Mouse (Mus musculus): ENCODE data around the gene Emc4. TPM values are rescaled to one million over a fixed set of nuclear protein-coding genes. Genes with fewer than 3 reads are reported as not detected.

Emc4 gene
- polyA plus RNA-seq, 1 experiment from 2014 or later: 140 TPM

DNA sequence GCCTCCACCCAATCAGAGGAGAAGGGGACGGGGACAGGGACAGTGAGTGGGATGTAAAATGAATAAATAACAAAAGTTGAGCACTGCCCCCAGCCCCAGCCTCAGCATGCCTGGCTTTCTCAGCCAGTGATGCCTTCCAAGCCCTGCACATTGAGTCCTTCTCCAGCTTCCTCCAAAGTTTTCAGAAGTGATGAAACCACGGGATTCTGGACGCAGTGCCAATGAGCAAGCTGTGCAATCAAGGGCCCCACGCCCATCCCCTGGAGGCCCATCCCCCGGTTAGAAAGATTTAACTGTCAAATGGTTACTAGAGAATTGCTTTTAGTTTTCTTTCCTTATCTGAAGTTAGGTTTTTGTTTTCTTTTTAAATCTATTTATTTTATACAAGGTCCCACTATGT is 2.1 kb upstream of the Emc4 start:
- no peak overlapping the region for H3K4me3 ChIP-seq
- no peak overlapping the region for H3K27ac ChIP-seq
- peaks cover 14% of the 10 kb centered on the region for H3K4me1 ChIP-seq (replicated peaks)
- peaks cover 9% of the 10 kb centered on the region for H3K36me3 ChIP-seq
- no peaks in the 10 kb centered on the region for H3K9me3 ChIP-seq
- DNase-seq (ENCODE audit: low spot score): no peak
- 75% methylated on average over 5 of the region's 5 CpGs for WGBS
- H3K27me3 ChIP-seq (ENCODE audit: insufficient read depth, poor library complexity, severe bottlenecking): no peaks in the 10 kb centered on the region

DNA sequence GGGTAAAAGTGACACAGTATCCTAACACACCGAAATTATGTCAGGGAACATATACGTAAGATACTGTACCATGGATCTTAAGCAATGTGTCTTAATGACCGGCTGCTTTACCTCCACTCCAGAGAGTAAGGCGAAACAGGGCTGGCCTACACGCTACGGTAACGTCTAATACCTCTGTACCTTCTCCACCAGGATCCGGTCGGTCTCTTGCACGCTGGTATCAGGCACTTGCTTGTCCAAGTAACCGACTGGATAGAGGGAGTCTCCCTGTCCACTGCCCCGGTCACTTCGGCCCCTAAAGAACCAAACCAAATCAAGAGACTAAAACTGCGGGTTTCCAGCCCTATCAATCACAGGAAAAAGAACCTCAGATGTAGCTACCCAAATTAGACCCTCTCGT is 605 bp downstream of the Emc4 start:
- Histone ChIP-seq H3K27me3 (ENCODE audit: insufficient read depth, poor library complexity, severe bottlenecking) (no peaks in the 10 kb centered on the region), H3K27ac (peak overlapping the region; percentile 92), H3K4me1 (replicated peaks) (peaks cover 14% of the 10 kb centered on the region), H3K9me3 (no peaks in the 10 kb centered on the region), H3K36me3 (peaks cover 35% of the 10 kb centered on the region), H3K4me3 (peak overlapping the region; percentile 90)
- DNase-seq (ENCODE audit: low spot score): peak; percentile 7
- WGBS: 21% methylated on average over 15 of the region's 15 CpGs

DNA sequence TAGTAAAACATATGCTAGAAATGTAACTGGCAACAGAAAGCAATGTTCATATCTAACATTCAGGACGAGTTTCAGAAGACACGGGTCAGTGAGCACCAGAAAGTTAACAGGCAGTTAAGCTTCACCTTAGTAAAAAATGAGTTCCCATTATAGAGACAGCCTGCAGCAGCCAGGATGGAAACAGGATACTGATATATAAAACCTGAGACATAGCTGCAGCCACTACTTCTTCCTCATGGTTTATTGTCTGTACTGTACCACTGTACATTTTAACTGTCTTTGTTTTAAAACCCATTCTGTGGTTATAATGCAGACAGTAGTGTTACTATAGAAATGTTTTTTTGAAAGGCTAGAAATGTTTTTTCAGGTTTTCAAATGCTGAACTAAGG is 7.1 kb downstream of the Emc4 start:
- peaks cover 93% of the 10 kb centered on the region for H3K36me3 ChIP-seq
- no peak for DNase-seq (ENCODE audit: low spot score)
- H3K9me3 ChIP-seq: no peaks in the 10 kb centered on the region
- H3K4me1 ChIP-seq (replicated peaks): no peaks in the 10 kb centered on the region
- WGBS: 91% methylated on average over 2 of the region's 2 CpGs
- no peaks in the 10 kb centered on the region for H3K27me3 ChIP-seq (ENCODE audit: insufficient read depth, poor library complexity, severe bottlenecking)
- no peak overlapping the region for H3K4me3 ChIP-seq
- H3K27ac ChIP-seq: no peak overlapping the region

DNA sequence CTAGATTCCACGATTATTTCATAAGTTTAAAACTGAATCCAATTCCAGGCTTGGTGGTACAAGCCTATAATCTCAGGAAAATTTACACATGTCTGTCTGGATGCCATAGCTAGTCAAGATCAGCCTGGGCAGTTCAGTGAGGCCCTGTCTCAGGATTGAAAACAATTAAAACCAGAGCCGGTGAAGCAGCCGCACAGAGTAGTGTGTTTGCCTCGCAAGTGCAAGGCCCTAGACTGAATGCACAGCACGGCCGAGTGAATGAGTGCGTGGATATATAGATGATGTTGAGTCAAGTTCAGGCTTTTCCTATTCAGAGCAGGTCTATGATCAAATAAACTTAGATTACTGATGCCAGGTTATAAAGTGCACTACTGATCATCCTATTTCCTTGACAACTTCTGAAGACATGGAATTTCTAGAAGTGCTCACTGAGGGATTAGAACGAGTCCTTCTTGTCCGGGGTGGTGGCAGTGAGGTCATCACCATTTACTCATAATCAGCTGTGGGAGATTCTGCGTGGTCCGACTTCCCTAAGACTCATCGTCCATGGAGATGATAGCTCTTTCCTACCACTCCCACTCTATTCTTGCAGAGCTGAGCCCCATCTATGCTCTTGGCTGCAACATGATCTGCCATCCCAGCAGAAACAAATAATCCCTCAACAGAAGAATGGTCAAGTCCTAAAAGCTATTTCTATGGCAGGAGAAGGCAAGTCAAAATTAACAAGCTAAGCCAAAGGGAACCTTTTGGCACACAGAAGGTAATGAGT is 7.6 kb downstream of the Emc4 start:
- Histone ChIP-seq H3K27ac (no peak overlapping the region), H3K36me3 (peaks cover 95% of the 10 kb centered on the region), H3K4me1 (replicated peaks) (no peaks in the 10 kb centered on the region), H3K9me3 (no peaks in the 10 kb centered on the region), H3K4me3 (no peak overlapping the region), H3K27me3 (ENCODE audit: insufficient read depth, poor library complexity, severe bottlenecking) (no peaks in the 10 kb centered on the region)
- 95% methylated on average over 12 of the region's 12 CpGs for WGBS
- DNase-seq (ENCODE audit: low spot score): no peak

DNA sequence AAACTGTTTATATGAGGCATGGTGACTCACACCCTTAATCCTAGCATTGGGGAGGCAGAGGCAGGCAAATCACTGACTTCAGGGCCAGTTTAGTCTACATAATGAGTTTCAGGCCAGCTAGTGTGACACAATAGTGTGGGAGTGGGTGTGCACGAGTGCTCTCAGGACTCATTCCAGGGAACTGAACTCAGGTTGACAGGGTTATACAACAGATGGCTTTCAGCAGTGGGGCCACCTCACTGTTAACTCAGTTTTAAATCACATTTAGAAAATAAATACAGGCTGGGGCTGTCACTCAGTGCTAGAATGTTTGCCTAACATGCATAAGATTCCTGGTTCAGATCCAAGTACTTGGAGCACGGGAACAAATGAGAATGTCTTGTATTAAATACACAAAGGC is 8.2 kb downstream of the Emc4 start:
- no peak overlapping the region for H3K4me3 ChIP-seq
- 92% methylated on average over 2 of the region's 2 CpGs for WGBS
- peaks cover 93% of the 10 kb centered on the region for H3K36me3 ChIP-seq
- no peak overlapping the region for H3K27ac ChIP-seq
- DNase-seq (ENCODE audit: low spot score): no peak
- H3K27me3 ChIP-seq (ENCODE audit: insufficient read depth, poor library complexity, severe bottlenecking): no peaks in the 10 kb centered on the region
- H3K9me3 ChIP-seq: no peaks in the 10 kb centered on the region
- H3K4me1 ChIP-seq (replicated peaks): no peaks in the 10 kb centered on the region

DNA sequence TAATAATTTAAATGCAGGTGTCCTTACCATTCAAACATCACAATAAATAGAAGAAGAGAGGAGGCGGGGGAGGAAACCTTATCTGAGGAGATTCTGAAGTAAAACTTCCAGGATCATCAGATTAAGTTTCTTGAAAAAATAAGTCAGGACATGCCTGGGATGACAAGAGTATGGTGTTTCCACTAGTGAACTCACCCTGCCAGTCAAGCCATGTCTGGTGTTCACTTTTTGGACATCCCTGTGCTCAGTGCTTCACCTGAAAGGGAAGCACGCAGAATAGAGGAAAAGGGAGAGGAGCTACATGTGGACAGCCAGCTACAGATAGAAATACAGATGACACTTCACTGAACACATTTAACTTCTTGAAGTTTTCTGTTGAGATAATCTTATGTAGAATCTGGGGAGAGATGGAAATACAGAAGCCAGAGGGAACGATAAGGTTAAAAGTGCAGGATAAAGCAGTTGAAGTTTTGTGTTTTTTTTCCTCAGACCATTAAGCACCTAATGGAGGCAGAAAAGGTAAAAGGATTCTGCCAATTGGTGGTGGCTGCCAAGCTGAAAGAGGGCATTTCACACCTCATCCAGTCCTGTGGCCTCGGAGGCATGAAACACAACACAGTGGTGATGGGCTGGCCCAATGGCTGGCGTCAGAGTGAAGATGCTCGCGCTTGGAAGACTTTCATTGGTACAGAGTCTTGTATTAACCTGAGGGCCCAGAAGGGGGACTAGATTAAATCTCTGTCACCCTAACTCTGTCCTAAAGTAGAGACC is 14.0 kb downstream of the Emc4 start:
- Histone ChIP-seq H3K4me1 (replicated peaks) (no peaks in the 10 kb centered on the region), H3K27me3 (ENCODE audit: insufficient read depth, poor library complexity, severe bottlenecking) (no peaks in the 10 kb centered on the region), H3K9me3 (no peaks in the 10 kb centered on the region), H3K36me3 (peaks cover 74% of the 10 kb centered on the region), H3K4me3 (no peak overlapping the region), H3K27ac (no peak overlapping the region)
- DNase-seq (ENCODE audit: low spot score): no peak
- whole genome bisulfite sequencing: 93% methylated on average over 7 of the region's 7 CpGs

DNA sequence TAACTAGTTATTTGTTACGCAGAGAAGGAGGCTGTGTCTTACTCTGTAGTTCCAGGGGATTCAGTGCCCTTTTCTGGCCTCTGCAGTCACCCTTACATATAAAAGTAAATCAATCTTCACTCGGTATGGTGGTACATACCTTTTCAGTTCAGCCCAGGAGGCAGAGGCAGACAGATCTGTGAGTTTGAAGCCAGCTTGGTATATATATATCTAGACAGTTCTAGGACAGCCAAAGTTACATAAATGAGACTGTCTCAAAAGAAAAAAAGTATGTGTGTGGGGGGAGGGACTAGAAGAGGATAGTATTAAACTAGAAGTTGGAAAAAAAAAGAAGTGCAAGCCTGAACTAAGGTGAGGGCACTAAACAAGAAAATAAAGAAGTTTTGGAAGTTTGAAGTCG is 19.6 kb downstream of the Emc4 start:
- H3K4me1 ChIP-seq (replicated peaks): no peaks in the 10 kb centered on the region
- no peak for DNase-seq (ENCODE audit: low spot score)
- no peaks in the 10 kb centered on the region for H3K27me3 ChIP-seq (ENCODE audit: insufficient read depth, poor library complexity, severe bottlenecking)
- no peak overlapping the region for H3K27ac ChIP-seq
- H3K4me3 ChIP-seq: no peak overlapping the region
- H3K9me3 ChIP-seq: no peaks in the 10 kb centered on the region
- H3K36me3 ChIP-seq: peaks cover 61% of the 10 kb centered on the region
- WGBS: 86% methylated on average over 3 of the region's 3 CpGs

DNA sequence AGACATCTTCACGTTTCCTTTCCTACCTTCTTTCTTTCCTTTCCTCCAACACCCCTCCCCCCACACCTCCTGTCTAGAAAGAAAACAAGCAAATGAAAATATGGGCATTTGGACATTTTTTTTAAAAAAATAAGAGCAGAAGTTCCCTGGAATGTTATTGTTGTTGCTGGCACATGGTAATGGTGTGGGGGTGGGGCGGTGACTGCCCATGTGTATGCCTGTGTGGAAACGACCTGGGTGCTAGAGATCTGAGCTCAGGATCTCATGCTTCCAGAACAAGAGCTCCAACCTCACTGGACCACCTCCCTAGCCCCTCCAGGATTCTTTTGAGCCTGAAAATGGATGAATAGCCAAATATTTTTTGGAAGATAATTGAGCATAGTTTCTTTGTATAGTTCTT is 26.7 kb downstream of the Emc4 start:
- no peaks in the 10 kb centered on the region for H3K4me1 ChIP-seq (replicated peaks)
- H3K27me3 ChIP-seq (ENCODE audit: insufficient read depth, poor library complexity, severe bottlenecking): no peaks in the 10 kb centered on the region
- peaks cover 56% of the 10 kb centered on the region for H3K36me3 ChIP-seq
- no peaks in the 10 kb centered on the region for H3K9me3 ChIP-seq
- H3K4me3 ChIP-seq: no peak overlapping the region
- WGBS: 68% methylated on average over 3 of the region's 3 CpGs
- H3K27ac ChIP-seq: no peak overlapping the region
- DNase-seq (ENCODE audit: low spot score): no peak

DNA sequence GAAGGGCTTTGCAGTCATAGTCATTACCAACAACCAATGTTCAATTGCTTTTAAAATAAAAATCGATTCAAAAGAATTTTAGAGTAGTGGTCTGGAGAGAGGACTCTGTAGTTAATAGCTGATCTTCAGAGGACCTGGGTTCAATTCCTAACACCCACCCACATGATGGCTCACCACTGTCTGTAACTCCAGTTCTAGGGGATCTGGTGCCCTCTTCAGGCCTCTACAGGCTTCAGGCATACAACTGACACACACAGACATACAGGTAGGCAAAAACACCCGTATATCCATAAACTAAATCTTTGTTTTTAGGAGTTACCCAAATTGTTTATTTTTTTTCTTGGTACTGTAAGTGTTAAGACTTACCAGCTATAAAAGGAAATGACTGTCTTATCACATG is 28.1 kb downstream of the Emc4 start:
- Histone ChIP-seq H3K27me3 (ENCODE audit: insufficient read depth, poor library complexity, severe bottlenecking) (no peaks in the 10 kb centered on the region), H3K9me3 (no peaks in the 10 kb centered on the region), H3K4me3 (no peak overlapping the region), H3K36me3 (peaks cover 58% of the 10 kb centered on the region), H3K4me1 (replicated peaks) (no peaks in the 10 kb centered on the region), H3K27ac (no peak overlapping the region)
- DNase-seq (ENCODE audit: low spot score): no peak
- 90% methylated on average over 2 of the region's 2 CpGs for WGBS

DNA sequence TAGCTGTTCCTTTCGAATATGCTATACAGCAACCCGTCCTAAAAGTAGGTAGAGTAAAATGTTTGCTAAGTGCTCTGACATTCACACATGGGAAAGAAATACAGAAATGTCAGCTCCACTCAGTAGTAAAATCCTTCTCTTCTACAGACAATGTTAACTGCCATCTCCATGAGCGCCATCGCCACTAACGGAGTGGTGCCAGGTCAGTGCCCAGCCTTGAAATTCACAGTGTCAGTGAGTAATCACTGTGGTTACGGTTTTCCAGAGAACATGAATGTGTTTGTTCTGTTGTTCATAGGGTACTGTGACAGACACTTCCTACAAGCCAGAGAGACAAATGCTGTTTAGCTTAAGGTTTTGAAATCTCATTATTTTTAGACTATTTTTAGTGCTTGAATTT is 30.6 kb downstream of the Emc4 start:
- Histone ChIP-seq H3K36me3 (peaks cover 58% of the 10 kb centered on the region), H3K4me1 (replicated peaks) (no peaks in the 10 kb centered on the region), H3K27me3 (ENCODE audit: insufficient read depth, poor library complexity, severe bottlenecking) (no peaks in the 10 kb centered on the region), H3K27ac (no peak overlapping the region), H3K9me3 (no peaks in the 10 kb centered on the region), H3K4me3 (no peak overlapping the region)
- WGBS: 95% methylated on average over 6 of the region's 6 CpGs
- no peak for DNase-seq (ENCODE audit: low spot score)

DNA sequence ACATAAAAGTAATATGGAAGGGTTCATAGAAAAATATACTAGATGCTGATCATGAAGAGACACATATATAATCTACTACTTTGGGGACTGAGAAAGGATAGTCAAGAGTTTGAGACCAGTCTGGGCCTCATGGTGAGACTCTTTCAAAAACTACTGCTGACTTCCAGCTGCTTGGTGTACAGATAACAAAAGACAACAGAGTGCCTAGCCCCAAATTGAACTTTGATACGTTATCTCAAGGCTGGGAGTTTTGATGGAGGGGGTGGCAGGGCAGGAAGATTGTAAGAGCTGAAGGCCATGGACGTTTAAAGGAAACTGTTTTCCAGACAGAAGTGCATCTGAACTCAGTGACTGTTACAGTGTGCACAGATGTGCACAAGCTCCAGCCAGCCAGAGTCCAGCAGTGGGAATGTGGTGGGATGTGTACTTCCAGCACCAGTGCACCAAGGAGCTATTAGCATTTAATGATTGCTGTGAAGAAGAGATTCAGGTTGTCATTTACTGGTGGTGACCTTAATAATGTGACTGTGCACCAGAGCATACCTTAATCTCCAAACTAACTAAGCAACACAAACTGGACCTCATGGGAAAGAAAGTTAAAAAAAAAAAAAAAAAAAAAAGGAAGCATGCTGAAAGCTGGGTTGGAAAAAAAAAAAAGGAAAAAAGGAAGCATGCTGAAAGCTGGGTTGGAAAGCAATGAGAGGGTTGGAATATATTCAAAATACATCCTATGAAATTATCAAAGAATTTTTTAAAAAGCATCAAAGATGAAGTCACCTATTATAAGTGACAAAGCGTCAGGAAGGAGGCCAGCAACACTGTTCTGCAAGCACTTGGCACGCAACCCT is 35.6 kb downstream of the Emc4 start:
- no peak for DNase-seq (ENCODE audit: low spot score)
- Histone ChIP-seq H3K27ac (no peak overlapping the region), H3K4me3 (no peak overlapping the region), H3K4me1 (replicated peaks) (no peaks in the 10 kb centered on the region), H3K36me3 (peaks cover 31% of the 10 kb centered on the region), H3K27me3 (ENCODE audit: insufficient read depth, poor library complexity, severe bottlenecking) (no peaks in the 10 kb centered on the region), H3K9me3 (no peaks in the 10 kb centered on the region)
- WGBS: 74% methylated on average over 4 of the region's 4 CpGs

DNA sequence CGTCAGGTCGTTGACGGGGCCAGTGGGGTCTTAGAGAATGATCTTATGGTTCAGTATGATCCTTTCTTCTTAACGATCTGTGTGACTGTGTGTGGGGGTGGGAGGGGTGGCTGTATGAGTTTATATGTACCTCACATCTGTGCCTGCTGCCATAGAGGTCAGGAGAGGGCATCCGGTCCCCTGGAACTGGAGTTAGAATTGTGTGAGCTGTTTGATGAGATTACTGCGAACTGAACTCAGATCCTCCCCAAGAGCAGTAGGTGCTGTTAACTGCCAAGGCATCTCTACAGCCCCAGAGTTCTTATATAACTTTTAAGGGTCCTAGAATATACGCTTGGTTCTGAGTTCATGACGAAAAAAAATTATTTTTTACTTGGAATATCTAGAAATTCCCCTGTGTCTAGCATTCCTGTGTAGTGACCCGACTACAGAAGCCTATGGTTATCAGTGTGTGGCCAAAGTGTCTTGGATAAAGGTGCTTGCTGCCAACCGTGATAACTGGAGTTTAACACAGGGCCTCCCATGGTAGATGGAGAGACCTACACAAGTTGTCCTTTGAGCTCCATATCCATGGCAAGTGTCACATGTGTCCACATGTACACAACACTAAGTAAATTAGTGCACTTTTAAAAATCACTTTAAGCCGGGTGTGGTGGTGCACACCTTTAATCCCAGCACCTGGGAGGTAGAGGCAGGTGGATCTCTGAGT is 39.6 kb downstream of the Emc4 start:
- 89% methylated on average over 11 of the region's 11 CpGs for WGBS
- Histone ChIP-seq H3K4me3 (no peak overlapping the region), H3K4me1 (replicated peaks) (no peaks in the 10 kb centered on the region), H3K9me3 (no peaks in the 10 kb centered on the region), H3K27me3 (ENCODE audit: insufficient read depth, poor library complexity, severe bottlenecking) (no peaks in the 10 kb centered on the region), H3K27ac (no peak overlapping the region), H3K36me3 (no peaks in the 10 kb centered on the region)
- no peak for DNase-seq (ENCODE audit: low spot score)
